Mouse (Mus musculus) spleen, postnatal 10 days (tissue): Measurements from ENCODE around the gene 9230102O04Rik.

Source experiments
- DNase-seq, 2 experiments: peaks; one replicate each; pipeline ENCODE4 v3.0.0; 2021 to 2022; ENCODE audit warnings: low spot score in 2 of 2

The 9230102O04Rik gene

DNA sequence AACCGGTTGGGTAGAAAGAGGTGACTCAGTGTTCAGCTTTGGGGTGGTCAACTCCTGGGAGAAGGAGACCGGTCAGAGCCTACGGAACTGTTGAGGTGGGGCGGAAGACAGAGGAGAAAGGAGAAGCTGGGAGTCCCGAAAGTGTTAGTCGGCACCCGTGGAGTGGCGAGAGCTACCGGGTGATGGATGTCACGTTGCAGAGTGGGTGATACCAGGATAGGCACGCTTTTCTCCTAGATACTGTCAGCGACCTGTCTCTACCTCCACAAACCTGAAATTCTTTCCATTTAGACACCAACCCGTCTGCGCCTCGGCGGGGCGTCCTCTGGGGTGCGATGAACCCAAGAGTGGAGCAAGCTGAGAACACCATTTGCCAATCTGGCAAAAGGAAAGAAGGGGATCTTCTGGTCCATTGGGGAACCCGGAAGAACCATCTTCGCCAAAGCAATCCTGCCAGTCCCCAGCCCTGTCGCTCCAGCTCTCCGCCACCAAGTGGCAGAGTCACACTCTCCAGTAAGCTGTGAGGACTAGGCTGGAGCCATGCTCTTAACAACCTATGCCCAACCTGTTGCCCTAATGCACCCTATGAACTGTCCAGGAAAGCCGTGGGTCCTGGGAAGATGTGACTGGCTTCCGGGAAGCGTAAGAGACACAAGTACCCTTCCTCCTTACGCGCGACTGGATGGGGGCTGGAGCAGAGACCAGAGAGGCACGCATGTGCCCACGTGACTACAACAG, at the start of gene 9230102O04Rik:
9230102O04Rik (minus strand) TSS at position 628 of the 738 bp plus-strand sequence.
- DNase-seq = no peak

DNA sequence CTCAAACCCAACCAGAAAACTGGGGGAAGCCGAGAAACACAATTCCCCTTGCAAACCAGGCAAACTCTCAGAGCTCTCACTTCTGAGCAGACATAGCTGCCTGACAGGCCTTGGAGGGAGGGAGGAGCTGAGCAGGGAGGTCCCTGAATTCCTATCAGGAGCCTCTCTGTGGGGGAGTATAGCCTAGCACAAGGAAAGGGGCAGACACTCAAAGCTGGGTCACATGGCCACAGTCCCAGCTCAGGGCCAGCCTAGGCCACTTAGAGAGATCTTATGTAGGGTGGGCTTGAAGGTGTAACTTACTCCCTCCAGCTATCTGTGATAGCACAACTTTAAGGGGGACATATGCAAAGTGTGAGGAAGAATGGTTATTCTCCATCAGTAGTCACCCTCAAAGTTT, 46.6 kb upstream of the 9230102O04Rik start:
- DNase-seq = no peak

DNA sequence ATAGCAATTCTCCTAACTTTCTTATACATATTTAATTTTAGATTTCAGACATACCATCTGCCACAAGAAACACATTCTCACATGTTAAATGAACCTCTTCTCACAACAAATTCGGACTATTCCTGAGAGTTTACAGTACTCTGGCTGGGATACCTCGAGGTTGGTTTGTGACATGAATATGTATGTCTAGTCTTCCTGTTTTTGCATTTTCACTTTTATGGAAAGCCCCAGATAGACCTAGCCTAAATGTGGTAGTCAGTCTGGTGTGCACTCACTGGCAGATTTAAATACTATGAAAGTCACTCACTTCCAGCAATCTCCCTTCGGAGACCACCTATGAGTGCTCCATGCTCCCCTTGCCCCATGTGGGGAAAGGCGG, 37.6 kb upstream of the 9230102O04Rik start:
- no peak for DNase-seq

DNA sequence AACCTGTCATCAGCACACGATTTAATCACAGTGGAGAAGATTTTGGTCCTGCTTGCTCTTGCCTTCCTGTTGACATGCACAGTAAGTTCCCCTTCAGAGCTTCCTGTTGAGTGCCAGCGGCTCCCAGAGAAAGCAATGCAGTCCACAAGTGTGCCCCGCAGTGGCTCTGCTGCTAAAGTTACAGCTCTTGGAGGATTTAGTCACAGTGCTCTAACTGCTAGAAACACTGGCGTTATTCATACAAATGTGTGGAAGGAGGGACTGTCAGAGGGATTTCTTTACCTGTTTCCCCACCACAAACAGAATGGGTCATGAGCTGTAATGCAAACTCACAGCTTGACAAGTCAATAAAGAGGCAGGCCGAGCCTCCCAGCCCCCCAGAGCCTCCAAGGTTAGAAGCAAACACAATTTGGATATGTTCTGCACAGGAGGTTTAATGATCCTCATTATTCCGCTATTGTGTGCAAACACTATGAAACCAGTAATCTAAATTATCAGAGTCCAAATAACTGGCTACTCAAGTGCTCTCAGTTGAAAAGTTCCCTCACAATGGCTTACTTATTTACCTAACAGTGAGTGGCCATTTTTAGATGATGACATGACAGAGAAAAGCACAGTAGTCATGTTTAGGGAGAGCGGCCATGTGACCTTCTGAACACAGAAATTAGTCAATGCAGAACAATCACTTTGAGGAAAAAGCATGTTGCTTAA, 37.0 kb upstream of the 9230102O04Rik start:
- no peak for DNase-seq

DNA sequence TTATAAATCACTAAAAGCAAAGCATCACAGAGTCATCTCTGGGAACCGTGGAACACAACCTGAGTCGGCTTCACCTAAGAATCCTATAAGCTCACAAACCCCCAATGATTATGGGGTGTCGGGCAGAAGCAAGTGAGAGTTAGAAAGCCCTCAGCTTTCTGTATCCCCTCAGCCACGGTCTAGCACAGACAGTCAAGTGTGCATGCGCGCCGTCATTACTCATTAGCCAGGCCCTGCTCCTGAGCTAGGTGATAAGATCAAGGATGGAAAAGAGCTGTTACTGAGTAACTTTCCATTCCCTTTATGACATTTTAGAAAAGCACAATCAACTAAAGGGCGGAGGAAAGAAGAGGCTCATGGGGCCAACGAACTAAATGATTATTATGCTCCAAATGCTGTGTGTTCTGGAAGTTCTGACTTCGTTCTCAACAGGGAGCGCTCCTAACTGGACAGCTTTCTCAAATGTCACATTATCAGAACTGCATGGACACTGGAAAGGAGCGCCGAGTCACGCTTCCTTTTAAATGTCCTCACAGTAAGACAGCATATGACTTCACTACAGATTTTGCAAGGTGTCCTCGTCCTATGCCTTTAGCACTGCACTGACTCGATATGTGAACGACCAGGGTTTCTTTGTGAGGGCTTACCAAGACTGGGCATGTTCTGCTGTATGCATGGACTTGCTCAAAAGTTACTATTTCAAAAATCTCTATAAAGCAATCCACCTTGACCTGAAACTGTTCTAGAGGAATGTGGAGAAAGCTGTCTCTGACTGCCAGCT, 29.5 kb upstream of the 9230102O04Rik start:
- DNase-seq = no peak

DNA sequence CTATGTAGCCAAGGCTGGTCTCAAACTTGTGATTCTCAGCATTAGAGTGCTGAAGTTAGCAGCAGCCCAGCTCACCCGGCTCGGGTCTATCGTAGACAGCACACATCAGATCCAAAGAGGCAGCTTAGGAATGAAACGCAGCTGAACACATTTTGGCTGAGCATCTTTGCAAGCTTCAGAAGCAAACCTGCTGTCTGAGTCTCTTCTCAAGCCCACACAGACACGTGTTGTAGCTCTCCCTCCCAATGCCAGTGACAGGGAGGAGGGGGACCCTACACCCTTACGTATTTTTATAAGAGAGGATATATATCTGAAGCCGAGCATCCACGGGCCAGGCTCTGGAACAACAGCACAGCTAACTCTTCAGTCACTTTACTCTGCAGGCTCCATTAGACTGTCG, 28.3 kb upstream of the 9230102O04Rik start:
- DNase-seq = no peak

DNA sequence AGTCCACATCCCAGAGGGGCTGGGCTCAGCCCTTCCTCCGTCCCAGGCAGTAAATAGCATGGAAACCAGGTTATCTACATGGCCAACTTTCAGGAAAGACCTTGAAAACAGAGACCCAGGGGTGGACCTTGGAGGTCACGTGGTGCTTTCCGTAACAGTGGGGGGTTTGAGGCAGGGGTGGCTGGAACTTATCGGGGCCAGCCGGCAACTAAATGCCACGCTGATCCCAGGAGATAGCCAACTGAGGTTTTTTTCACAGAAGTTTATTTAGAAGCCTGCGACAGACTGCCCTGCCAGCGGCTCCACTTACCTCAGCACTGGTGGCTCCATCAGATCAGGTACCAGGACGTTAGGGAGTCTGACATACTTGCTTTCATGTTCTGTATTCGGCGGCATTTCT, 16.7 kb upstream of the 9230102O04Rik start:
- no peak for DNase-seq

DNA sequence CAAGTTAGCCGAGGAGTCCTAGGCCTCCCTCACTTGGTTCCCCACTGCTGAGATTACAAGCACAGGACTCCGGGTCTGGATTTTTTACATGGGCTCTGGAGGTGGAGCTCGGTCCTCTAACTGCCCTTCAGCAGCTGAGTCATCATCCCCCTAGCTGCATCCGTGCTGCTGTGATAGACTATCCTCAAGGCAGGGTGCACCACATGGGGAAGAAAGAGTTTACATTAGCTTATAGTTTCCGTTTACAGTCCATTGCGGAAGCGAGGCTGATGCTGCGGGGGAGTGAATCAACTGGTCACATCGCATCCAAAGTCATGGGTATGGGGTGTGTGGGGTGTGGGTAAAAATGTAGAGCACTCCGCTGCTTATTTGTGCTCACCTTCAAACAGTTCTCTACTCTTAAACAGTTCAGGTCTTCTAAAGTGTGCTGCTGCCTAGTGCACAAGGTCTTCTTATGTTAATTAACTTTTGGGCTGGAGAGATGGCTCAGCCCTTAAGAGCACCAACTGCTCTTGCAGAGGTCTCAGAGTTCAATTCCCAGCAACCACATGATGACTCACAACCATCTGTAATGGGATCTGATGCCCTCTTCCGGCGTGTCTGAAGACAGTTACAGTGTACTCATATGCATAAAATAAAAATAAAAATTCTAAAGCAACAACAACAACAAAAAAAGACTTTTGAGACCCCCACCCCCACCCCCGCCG, 14.7 kb upstream of the 9230102O04Rik start:
- DNase-seq = no peak

DNA sequence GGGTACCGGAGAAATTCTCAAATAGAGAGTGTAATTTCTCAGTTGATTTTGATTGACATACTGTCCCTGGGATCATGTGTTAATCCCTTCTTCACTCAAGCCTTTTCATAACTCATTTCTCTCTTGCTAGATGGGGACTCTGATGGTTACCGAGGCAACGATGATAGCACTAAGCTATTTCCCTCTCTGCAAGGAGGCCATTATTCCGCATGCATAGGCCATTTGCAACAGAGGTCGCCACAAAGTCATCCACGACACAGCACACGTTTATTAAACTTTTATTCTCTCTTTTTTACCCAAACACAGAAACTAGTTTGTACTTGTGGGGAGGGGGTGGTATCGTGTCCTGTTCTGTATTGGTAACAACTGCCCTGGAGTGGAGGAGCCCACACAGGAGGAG, 8.5 kb upstream of the 9230102O04Rik start:
- no peak for DNase-seq

DNA sequence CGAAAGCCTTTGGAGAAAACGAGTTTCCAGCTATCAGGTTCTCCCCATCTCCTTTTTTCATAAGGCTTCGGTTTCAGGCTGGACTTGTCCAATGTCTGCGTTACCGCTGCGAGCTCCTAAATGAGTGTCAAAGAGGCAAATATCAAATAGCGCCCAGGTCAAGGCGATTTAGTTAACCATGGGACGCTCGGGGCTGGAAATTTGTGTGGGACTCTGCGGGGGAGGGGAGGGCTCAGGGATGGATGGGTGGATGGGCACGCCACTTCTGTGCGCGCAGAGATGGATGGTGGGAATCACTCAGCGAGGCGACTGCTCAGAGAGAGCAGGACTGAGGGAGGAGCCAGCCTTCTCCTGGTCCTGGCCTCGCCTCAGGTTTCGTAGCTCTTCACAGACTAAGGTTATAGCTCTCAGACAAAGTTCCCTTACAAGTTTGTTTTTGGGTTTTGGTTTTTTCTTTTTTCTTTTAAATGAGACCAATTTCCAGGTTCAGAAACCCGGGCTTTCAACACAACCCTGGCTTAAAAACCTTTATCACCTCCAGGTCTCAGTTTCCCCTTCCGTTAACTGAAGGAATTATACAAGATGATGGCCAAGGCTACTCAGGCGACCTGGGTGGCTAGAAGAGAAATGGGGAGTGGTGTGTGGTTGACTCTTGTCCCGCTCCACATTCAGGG, 6.9 kb upstream of the 9230102O04Rik start:
- DNase-seq = no peak

DNA sequence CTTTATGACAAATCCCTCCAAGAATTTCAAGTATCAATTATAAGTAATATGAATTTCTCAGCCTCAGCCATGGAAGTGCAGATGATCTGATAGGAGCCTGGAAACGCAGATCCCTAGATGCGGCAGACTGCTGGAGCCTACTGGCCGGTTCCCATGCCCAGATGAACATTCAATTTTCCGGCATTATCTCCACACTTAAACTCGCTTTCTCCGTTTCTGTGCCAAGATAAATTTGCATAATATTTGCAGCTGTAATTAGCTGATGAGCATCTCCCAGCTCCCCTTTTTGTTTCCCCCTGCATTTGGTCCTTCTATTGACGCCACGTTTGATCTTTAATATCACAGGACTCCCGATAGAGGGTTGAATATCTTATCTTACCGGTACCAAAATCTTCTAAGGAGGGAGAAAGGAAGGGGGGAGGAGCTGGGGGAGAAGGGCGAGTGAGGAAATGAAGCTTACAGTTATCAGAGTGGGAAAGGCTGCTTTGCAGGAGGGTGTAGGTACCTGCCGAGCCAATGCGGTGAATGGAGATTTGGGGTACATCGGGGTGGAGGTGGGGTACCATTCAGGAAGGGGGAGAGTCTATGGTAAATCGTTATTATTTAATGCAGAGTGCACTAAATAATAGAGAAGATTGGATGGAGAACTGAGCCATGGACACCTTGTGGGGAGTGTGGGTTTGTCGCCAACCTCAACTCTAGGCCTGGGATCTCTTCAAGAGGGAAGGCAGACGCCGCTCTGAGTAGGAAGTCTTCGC, 5.7 kb upstream of the 9230102O04Rik start:
- DNase-seq = no peak

DNA sequence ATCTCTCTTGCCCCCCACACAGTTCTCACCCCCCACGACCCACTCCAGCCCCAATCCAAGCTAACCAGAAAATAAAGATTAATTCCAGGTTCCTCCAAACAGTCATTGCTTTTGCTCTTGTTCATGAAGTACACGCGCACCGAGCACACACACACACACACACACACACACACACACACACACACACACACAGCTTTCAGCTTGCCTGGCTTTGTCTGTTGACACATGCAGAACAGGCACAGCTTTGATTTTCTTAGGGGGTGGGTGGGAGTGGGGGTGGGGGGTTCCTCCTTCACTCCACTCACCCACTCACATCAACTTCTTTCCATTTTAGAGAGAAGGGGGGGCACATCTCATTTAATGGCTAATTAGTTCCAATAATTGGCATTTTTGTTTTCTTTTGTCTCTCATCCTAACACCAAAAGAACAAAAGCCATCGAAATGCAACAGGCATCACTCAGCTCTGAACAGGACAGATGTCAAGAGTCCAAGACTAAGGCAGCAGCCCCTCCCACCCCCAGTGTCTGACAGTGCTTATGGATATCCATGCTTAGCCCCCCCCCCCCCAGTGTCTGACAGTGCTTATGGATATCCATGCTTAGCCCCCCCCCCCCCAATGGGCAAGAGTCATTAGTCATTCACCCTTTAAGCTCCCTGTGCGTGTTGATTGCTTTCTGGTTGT, 4.1 kb upstream of the 9230102O04Rik start:
- no peak for DNase-seq

DNA sequence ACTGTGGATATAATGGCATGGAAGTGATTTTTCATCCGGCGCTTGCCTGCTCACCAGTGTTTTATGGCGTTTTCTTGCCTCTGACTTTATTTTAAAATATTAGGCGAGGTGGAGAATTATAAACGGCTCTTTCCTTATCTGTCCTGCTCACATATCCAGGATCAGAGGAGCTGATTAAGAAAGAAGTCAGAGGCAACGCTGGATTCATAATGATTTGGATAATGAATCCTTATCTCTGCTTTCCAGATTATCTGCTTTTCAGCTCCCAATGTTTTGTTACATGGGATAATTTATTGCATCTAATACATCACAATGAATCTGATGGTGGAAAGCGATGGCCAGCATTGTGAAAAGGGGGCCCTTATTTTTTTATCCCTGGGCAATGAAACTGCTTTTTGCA, 3.2 kb upstream of the 9230102O04Rik start:
- DNase-seq = no peak

DNA sequence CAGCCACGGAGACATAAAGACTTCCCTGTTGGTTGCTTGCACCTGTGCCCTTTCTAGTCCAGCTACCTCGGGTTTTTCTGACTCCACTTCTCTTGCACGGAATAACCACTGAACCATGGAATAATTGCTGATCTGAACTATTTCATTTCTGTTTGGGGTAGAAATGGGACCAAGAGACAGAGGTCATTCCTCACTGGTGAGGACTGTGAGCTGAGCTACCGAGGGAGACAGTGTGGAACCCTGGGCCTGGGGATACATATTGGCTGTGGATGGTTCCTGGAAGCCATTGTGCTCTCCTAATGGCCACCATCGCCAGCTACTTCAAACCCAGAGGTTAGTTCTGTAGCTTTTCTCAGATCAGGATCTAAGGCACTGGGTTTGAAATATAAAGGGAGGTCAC, 1.6 kb upstream of the 9230102O04Rik start:
- no peak for DNase-seq

DNA sequence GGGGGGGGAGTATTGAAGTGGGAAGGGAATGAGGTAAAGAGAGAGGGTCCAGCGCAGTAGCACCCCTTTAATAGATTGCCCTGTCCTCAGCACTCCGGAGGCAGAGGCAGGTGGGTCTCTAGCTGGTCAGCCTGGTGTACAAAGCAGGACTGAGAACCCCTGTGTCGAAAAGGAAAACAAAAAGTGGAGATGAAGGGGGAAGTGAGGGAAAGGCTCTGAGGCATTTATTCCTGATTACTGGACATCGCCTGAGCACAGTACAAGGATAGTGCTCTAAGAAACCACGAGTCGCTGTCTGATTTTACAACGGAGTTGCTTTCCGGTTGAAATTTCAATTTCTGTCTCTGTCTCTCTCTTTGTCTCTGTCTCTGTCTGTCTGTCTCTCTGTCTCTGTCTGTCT, 911 bp upstream of the 9230102O04Rik start:
- DNase-seq = no peak

DNA sequence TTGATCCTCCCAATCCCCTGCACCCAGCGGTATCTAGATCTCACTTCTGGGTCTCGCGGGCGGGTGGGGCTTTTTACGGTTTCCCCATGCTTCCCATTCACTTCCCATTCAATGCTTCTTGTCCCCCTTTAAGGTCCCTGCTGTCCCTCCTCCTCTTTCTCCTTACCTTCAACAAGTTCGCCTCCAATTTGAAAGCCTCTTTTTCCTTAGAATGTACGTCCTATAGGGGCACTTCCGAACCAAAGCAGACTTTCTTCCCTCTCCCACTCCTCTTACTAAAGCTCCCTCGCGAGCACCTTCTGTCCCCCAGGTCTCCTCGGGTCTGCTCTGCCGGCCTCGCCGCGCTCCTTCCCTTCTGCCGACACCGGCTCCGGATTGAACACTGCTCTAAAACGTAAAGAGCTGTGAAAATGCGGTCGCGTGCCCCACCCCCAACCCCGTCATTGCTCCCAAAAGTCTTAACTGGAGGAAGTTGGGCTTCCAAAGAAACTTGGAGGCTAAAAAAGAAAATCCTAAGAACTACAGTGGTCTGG, 377 bp upstream of the 9230102O04Rik start, which contains the start of gene Gata3:
Gata3 (minus strand) TSS at position 384 of the 533 bp plus-strand sequence.
- no peak for DNase-seq

DNA sequence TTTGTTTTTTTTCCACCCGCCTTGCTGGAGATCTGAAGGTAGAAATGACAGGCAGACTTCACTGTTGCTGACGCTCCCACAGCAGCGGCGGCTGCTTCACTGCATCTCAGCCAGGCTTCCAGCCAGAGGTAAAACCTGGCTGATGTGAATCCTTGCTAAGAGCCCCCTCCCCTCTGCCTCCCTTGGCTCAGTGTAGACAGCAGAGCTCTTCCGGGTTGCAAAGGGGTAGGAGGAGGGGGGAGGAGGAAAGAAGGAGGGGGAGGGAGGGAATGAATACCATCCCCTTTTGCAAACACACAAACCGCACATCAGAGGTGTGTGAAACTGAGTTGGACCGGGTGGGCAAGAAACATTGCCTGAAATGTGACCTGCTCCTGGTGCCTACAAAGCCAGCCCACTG, 1.7 kb downstream of the 9230102O04Rik start:
- DNase-seq = no peak

DNA sequence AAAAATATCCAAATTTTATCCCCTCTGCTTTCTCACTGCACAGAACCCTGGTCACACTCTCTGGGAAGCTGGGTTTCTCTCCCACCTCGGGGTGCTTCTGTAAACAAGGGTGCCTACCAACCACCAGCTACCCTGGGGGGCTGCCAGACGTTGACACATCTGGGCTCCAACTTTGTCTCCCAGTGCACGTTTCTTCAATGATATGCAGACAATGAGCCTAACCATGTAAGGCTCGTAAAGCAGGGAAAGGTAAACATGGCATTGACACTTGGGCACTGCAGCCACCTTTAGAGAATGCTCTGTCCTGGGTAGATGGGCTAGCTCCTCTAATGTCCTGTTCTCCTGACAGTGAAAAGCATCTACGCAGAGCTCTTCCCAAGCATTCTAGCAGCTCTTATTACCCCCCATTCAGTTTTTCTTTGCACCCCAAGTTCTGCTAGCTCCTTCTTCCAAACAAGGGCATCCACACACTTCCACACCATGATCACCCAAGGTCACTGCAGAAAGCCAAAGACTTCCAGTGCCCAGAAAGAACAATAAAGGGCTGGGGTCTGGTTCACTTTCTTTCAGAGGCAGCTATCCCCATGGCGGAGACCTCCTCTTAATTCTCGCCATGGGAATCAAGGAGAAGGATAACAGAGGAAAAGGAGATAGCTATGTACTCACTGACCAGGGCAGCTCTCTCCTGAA, 2.3 kb downstream of the 9230102O04Rik start:
- no peak for DNase-seq

DNA sequence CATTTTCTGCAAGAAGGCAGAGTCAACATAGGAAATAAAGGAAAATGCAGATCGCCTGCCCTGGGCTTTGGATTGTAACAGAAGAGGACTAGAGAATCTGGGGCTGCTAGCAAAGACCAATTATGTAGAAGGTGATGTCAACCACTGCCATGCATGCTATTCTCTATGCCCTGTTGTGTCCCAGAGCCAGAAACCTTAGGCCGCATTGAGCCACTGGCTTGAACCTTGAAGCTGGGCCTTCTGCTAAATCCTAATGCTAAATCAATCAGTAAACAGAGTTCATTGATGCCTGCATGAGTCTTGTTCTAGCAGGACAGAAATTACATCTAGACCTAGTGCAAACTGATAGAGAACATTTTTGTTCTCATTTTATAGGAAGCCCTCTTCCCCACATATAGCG, 3.3 kb downstream of the 9230102O04Rik start:
- DNase-seq = no peak
